Mouse (Mus musculus): Measurements from ENCODE around the gene Cybrd1. TPM values are rescaled to one million over a fixed set of nuclear protein-coding genes. Genes with fewer than 3 reads are reported as not detected.

The Cybrd1 gene
- total and polyA plus RNA-seq, 3 experiments: 0.08 to 0.21 TPM; not detected in 1

DNA sequence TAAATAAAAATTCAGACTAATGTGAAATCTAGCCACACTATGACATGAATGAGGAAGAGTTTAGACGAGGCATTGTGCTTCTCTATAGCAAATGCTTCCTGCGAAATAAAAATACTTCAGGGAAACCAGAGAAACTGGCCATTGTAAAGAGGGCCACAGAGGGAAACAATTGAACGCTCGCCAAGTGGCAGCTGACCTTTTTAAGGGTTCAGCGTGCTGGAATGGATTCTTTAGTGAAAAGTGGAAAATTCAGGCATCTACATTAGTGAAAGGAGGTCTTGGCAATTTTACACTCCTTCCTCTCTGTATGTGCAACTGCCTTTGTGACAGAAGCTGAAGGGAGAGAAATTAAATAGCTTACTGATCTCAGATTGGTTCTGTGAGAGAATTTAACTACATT, 3.7 kb downstream of the Cybrd1 start:
- Histone ChIP-seq H3K27me3 (ENCODE audit: control insufficient read depth in 1 of 2, insufficient read depth in 2 of 2, low read length in 2 of 2) (no peaks in the 10 kb centered on the region), H3K9me3 (replicated peaks; ENCODE audit: insufficient read depth, low read length) (no peaks in the 10 kb centered on the region), H3K9ac (ENCODE audit: control insufficient read depth, low read depth, low read length, poor library complexity, severe bottlenecking) (no peak overlapping the region), H3K27ac (ENCODE audit: control insufficient read depth, low read depth, low read length) (no peak overlapping the region), H3K4me1 (ENCODE audit: control insufficient read depth in 1 of 2, insufficient read depth in 2 of 2, low read length in 2 of 2) (no peaks in the 10 kb centered on the region), H3K36me3 (ENCODE audit: control insufficient read depth in 1 of 2, insufficient read depth in 2 of 2, low read length in 2 of 2) (no peaks in the 10 kb centered on the region), H3K4me3 (ENCODE audit: control insufficient read depth in 1 of 2, insufficient read depth in 1 of 2, low read depth in 2 of 2, low read length in 2 of 2) (no peak overlapping the region), H3K79me2 (ENCODE audit: control insufficient read depth, insufficient read depth, low read length, poor library complexity) (no peaks in the 10 kb centered on the region)
- DNase-seq (ENCODE audit: low read depth, low spot score): no peak
- TF ChIP-seq MYC (IDR thresholded peaks at IDR 0.05; ENCODE audit: low read depth, low read length) (no peak), CHD2 (IDR thresholded peaks at IDR 0.05; ENCODE audit: low read length) (no peak), POLR2AphosphoS2 (IDR thresholded peaks at IDR 0.05; ENCODE audit: low read length) (no peak), TCF12 (IDR thresholded peaks at IDR 0.05; ENCODE audit: low read depth, low read length) (no peak), ZC3H11A (IDR thresholded peaks at IDR 0.05; ENCODE audit: low read depth, low read length) (no peak), RAD21 (IDR thresholded peaks at IDR 0.05; ENCODE audit: low read depth, low read length) (no peak), E2F4 (IDR thresholded peaks at IDR 0.05; ENCODE audit: borderline replicate concordance, low read depth, low read length) (no peak), BHLHE40 (IDR thresholded peaks at IDR 0.05; ENCODE audit: borderline replicate concordance, low read depth, low read length) (no peak), ETS1 (IDR thresholded peaks at IDR 0.05; ENCODE audit: low read depth, low read length) (no peak)

- TF ChIP-seq USF1 (IDR thresholded peaks at IDR 0.05; ENCODE audit: low read depth, low read length): no peak
- no peak for TF ChIP-seq ZKSCAN1 (IDR thresholded peaks at IDR 0.05; ENCODE audit: low read depth, low read length)
- no peak for TF ChIP-seq GATA1 (IDR thresholded peaks at IDR 0.05; ENCODE audit: low read depth, low read length)
- no peak for TF ChIP-seq E2F4 (IDR thresholded peaks at IDR 0.05; ENCODE audit: borderline replicate concordance, low read depth, low read length)
- no peak for TF ChIP-seq NELFE (IDR thresholded peaks at IDR 0.05; ENCODE audit: low read depth, low read length)
- TF ChIP-seq SIN3A (IDR thresholded peaks at IDR 0.05; ENCODE audit: low read length): no peak
- no peak for TF ChIP-seq POLR2AphosphoS5 (IDR thresholded peaks at IDR 0.05; ENCODE audit: borderline replicate concordance, low read depth, low read length)
- TF ChIP-seq MAZ (IDR thresholded peaks at IDR 0.05; ENCODE audit: low read depth, low read length): no peak
- TF ChIP-seq JUND (IDR thresholded peaks at IDR 0.05; ENCODE audit: low read depth, low read length): no peak
- TF ChIP-seq MYC (IDR thresholded peaks at IDR 0.05; ENCODE audit: low read depth, low read length): no peak
- TF ChIP-seq RCOR1 (IDR thresholded peaks at IDR 0.05; ENCODE audit: low read depth, low read length): no peak
- no peak for TF ChIP-seq USF2 (IDR thresholded peaks at IDR 0.05; ENCODE audit: borderline replicate concordance in 1 of 2, insufficient read depth in 1 of 2, low read depth in 1 of 2, low read length in 2 of 2)
- TF ChIP-seq ZNF384 (IDR thresholded peaks at IDR 0.05; ENCODE audit: low read depth, low read length): no peak
- TF ChIP-seq ETS1 (IDR thresholded peaks at IDR 0.05; ENCODE audit: low read depth, low read length): no peak
- no peak for TF ChIP-seq CHD2 (IDR thresholded peaks at IDR 0.05; ENCODE audit: low read length)
- no peak for TF ChIP-seq MAX (IDR thresholded peaks at IDR 0.05; ENCODE audit: low read length)
- H3K27me3 ChIP-seq (ENCODE audit: control insufficient read depth in 1 of 2, insufficient read depth in 2 of 2, low read length in 2 of 2): no peaks in the 10 kb centered on the region
Measured at GRCm38 (mm10) chr2:71122268-71123029, 4.7 kb downstream of the Cybrd1 start.

More at GRCm38 (mm10) chr2:71122268-71123029, 4.7 kb downstream of the Cybrd1 start:
- no peak overlapping the region for H3K27ac ChIP-seq (ENCODE audit: control insufficient read depth, low read depth, low read length)
- peaks cover 0 to 2% of the 10 kb centered on the region in 2 experiments; a peak in 1 of 4 replicates for H3K36me3 ChIP-seq (ENCODE audit: control insufficient read depth in 1 of 2, insufficient read depth in 2 of 2, low read length in 2 of 2)
- H3K4me3 ChIP-seq (ENCODE audit: control insufficient read depth in 1 of 2, insufficient read depth in 1 of 2, low read depth in 2 of 2, low read length in 2 of 2): no peak overlapping the region
- H3K9ac ChIP-seq (ENCODE audit: control insufficient read depth, low read depth, low read length, poor library complexity, severe bottlenecking): no peak overlapping the region
- H3K9me3 ChIP-seq (replicated peaks; ENCODE audit: insufficient read depth, low read length): no peaks in the 10 kb centered on the region
- no peaks in the 10 kb centered on the region for H3K79me2 ChIP-seq (ENCODE audit: control insufficient read depth, insufficient read depth, low read length, poor library complexity)
- no peak for DNase-seq (ENCODE audit: low read depth, low spot score)
- H3K4me1 ChIP-seq (ENCODE audit: control insufficient read depth in 1 of 2, insufficient read depth in 2 of 2, low read length in 2 of 2): no peaks in the 10 kb centered on the region
